Mouse (Mus musculus) cortical plate, adult 2 months (tissue): ENCODE results near the gene Mrpl47. TPM values are rescaled to one million over a fixed set of nuclear protein-coding genes. Genes with fewer than 3 reads are reported as not detected.
"Not testable (repeated sequence)": the region's sequence is repeated elsewhere in the genome, so short reads cannot be mapped to it uniquely, and the experiment has no call there.

Experiments used
- H3K27ac ChIP-seq: fragments of 200-500 bp; 2 replicates; pipeline ENCODE4 v1.5.1; 2012; ENCODE audit warnings: low read length, control low read depth, inconsistent platforms; ENCODE audit not compliant: insufficient read depth
- H3K4me1 ChIP-seq: fragments of 200-500 bp; 2 replicates; pipeline ENCODE4 v1.6.1; 2011; ENCODE audit warnings: low read length; ENCODE audit not compliant: control insufficient read depth, insufficient read depth
- H3K4me3 ChIP-seq: fragments of 200-500 bp; 2 replicates; pipeline ENCODE4 v1.5.1; 2011; ENCODE audit warnings: mild to moderate bottlenecking, low read length, control low read depth; ENCODE audit not compliant: insufficient read depth
- CTCF ChIP-seq: fragments of 200-500 bp; IDR thresholded peaks from 2 replicates; pipeline ENCODE4 v1.5.1; 2011; ENCODE audit warnings: mild to moderate bottlenecking, control low read depth, low read length; ENCODE audit not compliant: insufficient read depth; ENCODE audit errors: extremely low read depth
- POLR2A ChIP-seq: fragments of 200-500 bp; IDR thresholded peaks from 2 replicates; pipeline ENCODE4 v1.6.1; 2011; ENCODE audit warnings: mild to moderate bottlenecking, low read length, control low read depth; ENCODE audit not compliant: insufficient read depth; ENCODE audit errors: extremely low read depth
- polyA plus RNA-seq: library from polyadenylated mRNA; depleted of rRNA; stranded (reverse); fragments of >200 nt; gene quantifications from 2 replicates; pipeline ENCODE4 v1.2.3, GENCODE M21; 2012; rRNA removed

The Mrpl47 gene
- 12.7 and 12.8 TPM in 2 replicates for polyA plus RNA-seq

DNA sequence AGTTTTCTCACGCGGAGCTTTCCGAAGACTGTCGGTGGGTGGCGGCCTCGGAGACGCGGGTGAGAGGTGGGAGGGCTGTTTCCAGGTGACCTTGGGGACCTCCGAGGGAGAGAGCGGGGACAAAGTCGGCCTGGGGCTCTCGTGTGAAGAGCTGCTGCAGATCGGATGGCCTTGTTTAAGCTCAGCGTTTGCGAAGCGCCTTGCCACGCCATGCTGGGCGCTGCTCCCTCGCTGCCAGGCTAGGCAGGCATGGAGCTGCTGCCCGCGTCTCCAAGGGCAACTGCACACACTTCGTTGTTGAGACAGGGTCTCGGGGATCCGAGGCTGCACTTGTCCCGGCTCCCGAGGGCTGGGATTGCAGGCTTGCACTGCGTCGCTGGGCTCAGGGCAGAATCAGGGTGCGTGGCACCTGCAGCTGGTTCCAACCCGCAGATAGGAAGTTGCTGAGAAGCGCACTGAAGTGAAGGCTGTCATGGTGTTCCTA, at the start of gene Mrpl47:
Mrpl47 (minus strand) TSS at position 434 of the 484 bp plus-strand sequence.
- Histone ChIP-seq H3K4me1 (peaks cover 1% of the 10 kb centered on the region; the same call in 1 of the 2 replicates), H3K27ac (peak within 1 kb of the TSS; percentile 73), H3K4me3 (peak within 1 kb of the TSS; percentile 86)
- TF ChIP-seq CTCF (no peak), POLR2A (no peak)

DNA sequence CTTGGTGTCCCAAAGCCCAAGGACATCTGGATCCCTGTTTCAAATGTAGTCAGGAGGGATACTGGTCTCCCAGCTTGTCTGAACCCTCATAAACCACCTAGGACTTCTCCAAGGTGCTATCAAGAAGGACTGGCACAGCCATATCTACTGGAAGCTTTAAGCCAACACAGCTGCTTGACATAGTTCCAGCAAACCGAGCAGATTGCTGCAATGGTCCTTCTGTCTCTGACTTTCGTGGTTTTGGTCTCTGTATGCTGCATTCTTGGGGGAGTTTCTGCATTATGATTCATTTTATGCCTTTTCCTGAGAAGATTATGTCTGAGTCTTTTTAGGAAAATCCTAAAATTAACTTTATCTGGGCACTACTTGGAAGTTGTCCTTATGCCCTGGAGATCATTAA, 33.4 kb upstream of the Mrpl47 start:
- Histone ChIP-seq H3K4me1 (no peaks in the 10 kb centered on the region), H3K4me3 (no peak overlapping the region), H3K27ac (no peak overlapping the region)
- TF ChIP-seq CTCF: no peak
- no peak for TF ChIP-seq POLR2A

DNA sequence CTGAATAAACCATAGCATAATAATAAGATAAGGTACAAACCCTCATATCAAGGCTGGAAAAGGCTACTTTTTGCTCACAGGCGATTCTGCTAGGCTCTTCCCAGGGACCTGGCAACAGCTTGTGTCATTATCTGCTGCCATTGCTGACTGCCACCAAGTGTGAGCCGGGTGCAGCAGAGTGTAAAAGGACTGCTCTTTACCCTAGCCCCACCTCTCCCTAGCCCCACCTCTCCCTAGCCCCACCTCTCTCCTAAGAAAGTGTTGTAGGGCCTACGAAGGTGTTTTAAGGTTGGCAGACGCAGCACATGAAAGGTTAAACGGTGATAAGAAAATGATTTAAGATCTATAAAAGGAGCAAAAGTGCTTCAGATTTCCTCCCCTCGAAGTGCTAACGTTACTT, 26.5 kb upstream of the Mrpl47 start:
- TF ChIP-seq CTCF (no peak), POLR2A (no peak)
- H3K27ac ChIP-seq: no peak overlapping the region
- no peaks in the 10 kb centered on the region for H3K4me1 ChIP-seq
- no peak overlapping the region for H3K4me3 ChIP-seq

DNA sequence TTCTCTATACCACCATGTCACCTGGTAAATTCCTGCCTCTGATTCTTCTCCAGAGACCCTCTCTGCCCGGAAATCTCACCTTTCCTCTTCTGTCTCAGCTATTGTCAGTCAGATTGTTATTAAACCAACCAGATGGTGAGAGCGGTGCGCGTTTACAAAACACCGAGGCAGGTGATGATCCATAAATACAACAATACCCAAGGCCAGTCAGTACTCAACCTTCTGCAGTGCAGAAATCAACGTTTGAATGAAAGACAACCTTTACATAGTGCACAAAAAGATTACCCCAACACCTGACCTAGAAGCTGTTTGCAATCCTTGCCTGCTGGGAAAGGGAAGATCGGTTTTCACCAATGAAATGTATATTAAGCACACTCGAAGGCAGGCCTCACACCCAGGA, 25.6 kb upstream of the Mrpl47 start:
- Histone ChIP-seq H3K27ac (no peak overlapping the region), H3K4me1 (no peaks in the 10 kb centered on the region), H3K4me3 (no peak overlapping the region)
- TF ChIP-seq CTCF (no peak), POLR2A (no peak)

DNA sequence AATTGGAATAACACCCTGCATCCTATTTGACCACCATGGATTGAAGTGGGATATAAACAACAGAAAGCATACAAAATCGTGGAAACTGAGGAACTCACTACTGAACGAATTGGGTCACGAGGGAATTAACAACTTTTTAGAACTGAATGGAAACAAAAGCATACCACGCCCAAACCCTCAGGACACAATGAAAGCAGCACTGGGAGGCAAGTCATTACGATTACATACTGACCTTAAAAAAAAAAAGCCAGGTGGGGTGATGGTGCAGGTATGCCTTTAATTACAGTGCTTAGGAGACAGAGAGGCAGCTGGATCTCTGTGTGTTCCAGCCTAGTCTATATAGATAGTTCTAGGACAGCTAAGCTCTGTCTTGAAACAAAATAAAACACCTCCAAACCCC, 21.8 kb upstream of the Mrpl47 start:
- H3K4me3 ChIP-seq: no peak overlapping the region
- no peak overlapping the region for H3K27ac ChIP-seq
- no peaks in the 10 kb centered on the region for H3K4me1 ChIP-seq
- no peak for TF ChIP-seq CTCF
- TF ChIP-seq POLR2A: no peak

DNA sequence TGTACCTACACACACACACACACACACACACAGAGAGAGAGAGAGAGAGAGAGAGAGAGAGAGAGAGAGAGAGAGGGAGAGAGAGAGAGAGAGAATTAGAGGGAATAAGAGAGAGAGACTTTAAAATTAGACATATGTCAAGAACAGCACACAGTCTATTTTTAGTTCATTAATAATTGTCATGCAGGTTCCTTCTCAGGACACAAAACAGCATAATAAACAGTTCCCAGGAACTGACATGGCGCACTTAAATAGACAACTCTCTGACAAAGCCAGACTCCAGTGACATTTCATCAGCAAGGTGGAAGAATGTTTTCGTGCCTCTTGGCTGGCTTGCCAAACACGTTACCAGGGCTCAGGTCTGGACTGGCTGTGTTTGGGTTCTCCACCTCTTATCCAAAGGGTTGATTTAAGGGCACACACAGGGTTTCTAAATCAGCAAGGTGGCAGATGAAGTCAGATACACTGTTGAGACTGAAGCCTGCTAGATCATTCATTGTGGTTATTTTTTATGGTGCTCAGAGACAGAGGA, 17.0 kb upstream of the Mrpl47 start:
- no peak overlapping the region for H3K4me3 ChIP-seq
- no peak overlapping the region for H3K27ac ChIP-seq
- H3K4me1 ChIP-seq: no peaks in the 10 kb centered on the region
- no peak for TF ChIP-seq CTCF

DNA sequence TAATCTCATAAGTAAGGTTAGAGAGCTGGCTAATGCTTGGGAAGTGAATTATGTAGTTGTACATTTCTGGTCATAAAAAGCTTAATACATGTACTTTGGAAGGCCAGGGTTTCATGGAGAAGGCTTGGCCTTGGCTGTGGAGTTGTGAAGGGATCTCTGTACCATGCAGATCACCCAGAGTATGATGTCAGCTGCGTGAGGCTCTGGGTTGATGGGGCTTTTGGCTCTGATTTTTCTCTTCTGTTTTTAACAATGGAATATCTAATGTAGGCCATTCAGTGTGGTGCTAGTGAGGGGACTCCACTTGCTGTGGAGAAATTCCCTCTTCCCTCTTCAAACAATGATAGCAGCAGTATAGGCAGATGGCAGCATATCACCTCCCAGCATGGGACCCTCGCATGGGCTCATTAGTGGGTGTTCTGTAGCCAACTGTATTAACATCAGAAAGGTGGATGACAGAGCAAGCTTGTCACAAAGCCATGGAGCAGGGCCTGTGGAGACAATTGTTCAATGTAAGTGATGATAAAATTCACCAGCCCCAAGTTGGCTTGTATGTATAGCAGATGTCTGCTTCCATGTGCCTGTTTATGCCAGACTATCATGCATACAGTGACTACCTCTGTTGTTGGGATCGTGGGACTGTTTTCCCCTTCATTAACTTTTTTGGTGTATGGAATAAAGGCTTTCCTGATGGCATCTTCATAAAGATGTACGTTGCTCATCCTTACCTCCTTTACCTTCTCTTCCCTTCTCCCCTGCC, 12.6 kb upstream of the Mrpl47 start:
- H3K27ac ChIP-seq: no peak overlapping the region
- no peak overlapping the region for H3K4me3 ChIP-seq
- H3K4me1 ChIP-seq: peaks cover 3% of the 10 kb centered on the region
- TF ChIP-seq POLR2A (no peak), CTCF (no peak)

DNA sequence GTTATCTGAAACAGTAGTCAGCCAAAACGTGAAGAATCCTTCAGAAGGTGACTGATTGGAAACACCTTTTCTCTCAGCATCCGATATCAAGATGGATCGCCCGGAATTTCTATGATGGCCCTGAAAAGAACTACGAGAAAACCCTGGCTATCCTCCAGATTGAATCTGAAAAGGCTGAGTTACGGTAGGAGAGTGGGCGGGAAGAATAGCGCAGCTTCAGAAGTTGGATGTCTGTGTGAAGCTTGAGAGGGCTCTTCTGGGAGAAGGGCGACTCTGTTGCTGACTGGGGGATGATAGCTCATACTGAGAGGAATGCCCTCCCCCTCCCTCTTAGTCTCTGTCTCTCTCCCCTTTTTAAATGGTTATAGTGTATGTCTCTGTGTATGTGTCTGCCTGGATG, 11.0 kb upstream of the Mrpl47 start:
- Histone ChIP-seq H3K4me3 (no peak overlapping the region), H3K27ac (no peak overlapping the region), H3K4me1 (peaks cover 4% of the 10 kb centered on the region)
- no peak for TF ChIP-seq POLR2A
- no peak for TF ChIP-seq CTCF

DNA sequence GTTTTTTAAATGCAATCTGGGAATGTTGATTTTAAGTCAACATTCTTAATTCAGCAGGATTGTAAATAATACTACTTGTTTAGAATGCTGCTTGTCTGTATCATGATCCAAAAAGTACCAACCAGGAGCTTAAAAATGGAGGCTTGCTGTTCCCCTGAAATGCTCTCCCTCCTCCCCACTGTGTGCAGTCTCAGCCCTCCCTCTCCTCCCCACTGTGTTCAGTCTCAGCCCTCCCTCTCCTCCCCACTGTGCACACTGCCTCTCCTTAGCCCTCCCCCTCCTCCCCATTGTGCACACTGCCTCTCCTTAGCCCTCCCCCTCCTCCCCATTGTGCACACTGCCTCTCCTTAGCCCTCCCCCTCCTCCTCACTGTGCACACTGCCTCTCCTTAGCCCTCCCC, 8.0 kb upstream of the Mrpl47 start:
- not testable (repeated sequence) for H3K27ac ChIP-seq, H3K4me3 ChIP-seq, H3K4me1 ChIP-seq

DNA sequence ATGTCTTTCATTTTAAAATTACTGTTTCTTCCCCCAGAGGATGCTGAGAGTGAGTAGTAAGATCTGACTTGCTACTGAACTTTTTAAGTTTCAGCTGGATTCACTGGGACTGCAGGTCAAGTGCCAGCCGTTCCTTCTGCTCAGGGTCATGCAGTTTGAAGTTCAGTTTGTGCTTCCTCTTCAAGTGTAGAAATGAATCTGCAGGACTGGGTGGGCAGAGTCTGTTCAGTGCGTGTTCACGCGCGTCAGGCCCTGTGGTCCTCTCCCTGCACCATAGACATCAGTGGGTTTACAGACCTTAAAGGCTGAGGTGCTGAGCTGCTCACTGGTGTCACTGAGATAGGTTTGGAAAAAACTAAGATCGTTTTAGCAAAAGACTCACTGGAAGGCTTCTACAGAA, 7.6 kb upstream of the Mrpl47 start:
- TF ChIP-seq CTCF: no peak
- no peak for TF ChIP-seq POLR2A
- H3K4me1 ChIP-seq: peaks cover 4% of the 10 kb centered on the region
- no peak overlapping the region for H3K4me3 ChIP-seq
- H3K27ac ChIP-seq: no peak overlapping the region

DNA sequence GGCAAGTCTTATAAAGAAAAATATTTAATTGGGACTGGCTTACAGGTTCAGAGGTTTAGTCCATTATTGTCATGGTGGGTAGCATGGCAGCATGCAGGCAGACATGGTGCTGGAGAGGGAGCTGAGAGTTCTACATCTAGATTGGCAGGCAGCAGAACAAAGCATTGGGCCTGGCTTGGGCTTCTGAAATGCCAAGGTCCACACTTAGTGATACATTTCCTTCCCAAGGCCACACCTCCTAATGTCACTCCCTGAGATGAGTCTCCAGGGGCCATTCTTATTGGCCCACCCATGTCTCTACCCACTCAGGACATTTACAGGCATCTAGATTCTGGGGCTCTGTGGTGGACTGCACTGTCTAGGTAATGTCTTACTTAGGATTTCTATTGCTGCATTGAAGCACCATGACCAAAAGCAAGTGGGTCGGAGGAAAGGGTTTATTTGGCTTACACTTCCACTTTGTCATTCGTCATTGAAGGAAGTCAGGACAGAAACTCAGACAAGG, 4.9 kb upstream of the Mrpl47 start:
- Histone ChIP-seq H3K4me3 (no peak overlapping the region), H3K27ac (no peak overlapping the region), H3K4me1 (peaks cover 4% of the 10 kb centered on the region)
- TF ChIP-seq POLR2A: no peak
- TF ChIP-seq CTCF: no peak
